Mouse (Mus musculus) cerebellum, adult 2 months (tissue): Measurements from ENCODE around the gene Gm45837.

Experiments
- CTCF ChIP-seq: fragments of 200-500 bp; IDR thresholded peaks from 2 replicates; pipeline ENCODE4 v1.5.1; 2011; ENCODE audit warnings: low read depth, mild to moderate bottlenecking, control low read depth, low read length, moderate library complexity, borderline replicate concordance; ENCODE audit not compliant: insufficient read depth
- POLR2A ChIP-seq: fragments of 200-500 bp; IDR thresholded peaks from 2 replicates; pipeline ENCODE4 v1.6.1; 2011; ENCODE audit warnings: low read length, control low read depth, borderline replicate concordance; ENCODE audit not compliant: insufficient read depth

- TF ChIP-seq CTCF: 0 out of 2 replicates have a peak, but pooled peaks have one; percentile 15
- no peak for TF ChIP-seq POLR2A
These were observed 103.0 kb downstream of the Gm45837 start for GRCm38 (mm10) chr7:101513655-101514054.
